Mouse (Mus musculus) testis, adult 2 months (tissue): ENCODE results near the gene Il17f. TPM values are rescaled to one million over a fixed set of nuclear protein-coding genes. Genes with fewer than 3 reads are reported as not detected.

Experiments
- H3K27ac ChIP-seq: fragments of 200-500 bp; 2 replicates; pipeline ENCODE4 v1.5.1; 2012; ENCODE audit warnings: low read depth, low read length; ENCODE audit not compliant: control insufficient read depth, insufficient read depth
- H3K27me3 ChIP-seq: fragments of 200-500 bp; 2 replicates; pipeline ENCODE4 v1.6.1; 2012; ENCODE audit warnings: mild to moderate bottlenecking, low read length, moderate library complexity; ENCODE audit not compliant: control insufficient read depth, insufficient read depth
- H3K36me3 ChIP-seq: fragments of 200-500 bp; 2 replicates; pipeline ENCODE4 v1.6.1; 2012; ENCODE audit warnings: mild to moderate bottlenecking, low read length; ENCODE audit not compliant: control insufficient read depth, insufficient read depth
- H3K4me1 ChIP-seq: fragments of 200-500 bp; 2 replicates; pipeline ENCODE4 v1.6.1; 2012; ENCODE audit warnings: low read length; ENCODE audit not compliant: control insufficient read depth, insufficient read depth
- H3K4me3 ChIP-seq: fragments of 200-500 bp; 2 replicates; pipeline ENCODE4 v1.5.1; 2012; ENCODE audit warnings: low read depth, mild to moderate bottlenecking, low read length, moderate library complexity, mixed read lengths; ENCODE audit not compliant: control insufficient read depth
- CTCF ChIP-seq: fragments of 200-500 bp; IDR thresholded peaks from 2 replicates; pipeline ENCODE4 v1.5.1; 2012; ENCODE audit warnings: low read depth, mild to moderate bottlenecking, inconsistent platforms, low read length, moderate library complexity; ENCODE audit not compliant: control insufficient read depth, insufficient read depth, insufficient replicate concordance
- POLR2A ChIP-seq: fragments of 200-500 bp; IDR thresholded peaks from 2 replicates; pipeline ENCODE4 v1.6.1; 2012; ENCODE audit warnings: low read depth, mild to moderate bottlenecking, inconsistent platforms, low read length, moderate library complexity; ENCODE audit not compliant: control insufficient read depth
- polyA plus RNA-seq: library from polyadenylated mRNA; depleted of rRNA; stranded (reverse); fragments of >200 nt; gene quantifications from 2 replicates; pipeline ENCODE4 v1.2.3, GENCODE M21; 2012

Il17f gene
- polyA plus RNA-seq, 1 experiment = 0.19 TPM

DNA sequence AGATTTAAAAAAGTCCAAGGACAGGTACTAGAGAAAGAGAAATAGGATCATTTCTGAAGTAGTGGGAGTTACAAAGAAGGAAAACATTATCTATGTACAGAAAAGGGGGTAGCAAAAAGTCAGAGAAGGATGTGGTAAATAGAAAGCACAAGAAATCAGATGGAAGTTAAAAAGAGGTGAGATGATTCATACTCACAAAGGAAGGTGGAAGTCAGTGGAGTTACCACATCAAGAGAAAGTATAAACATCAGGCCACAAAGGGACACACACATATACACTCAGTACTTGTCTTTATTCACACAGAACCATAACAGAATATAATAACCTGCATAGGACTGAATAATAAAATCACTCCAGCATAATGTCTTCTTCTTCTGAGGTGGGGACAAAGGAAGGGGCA is 34.6 kb upstream of the Il17f start:
- TF ChIP-seq CTCF = no peak
- TF ChIP-seq POLR2A = no peak
- H3K27ac ChIP-seq = no peak overlapping the region
- no peaks in the 10 kb centered on the region for H3K4me1 ChIP-seq
- no peak overlapping the region for H3K4me3 ChIP-seq
- no peaks in the 10 kb centered on the region for H3K36me3 ChIP-seq
- H3K27me3 ChIP-seq = no peaks in the 10 kb centered on the region

DNA sequence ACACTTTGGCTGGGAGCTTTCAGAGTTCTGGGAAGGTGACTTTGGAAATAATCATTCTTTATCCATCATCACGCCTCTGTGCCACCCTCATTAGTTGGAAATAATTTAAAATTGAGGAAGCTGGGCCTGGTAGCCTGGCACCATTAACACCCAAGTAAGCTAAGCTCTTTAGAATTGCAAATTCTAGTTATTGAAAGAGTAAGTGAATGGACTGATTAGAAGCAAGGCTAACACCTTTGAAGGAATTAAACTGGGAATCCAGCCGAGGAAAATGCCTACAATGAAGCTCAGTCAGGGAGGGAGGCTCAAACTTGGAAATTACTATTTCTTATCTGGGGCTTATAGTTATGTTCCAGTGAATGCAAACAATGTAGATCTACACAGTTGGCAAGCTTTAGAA is 33.5 kb upstream of the Il17f start:
- Histone ChIP-seq H3K27ac (no peak overlapping the region), H3K4me3 (no peak overlapping the region)

DNA sequence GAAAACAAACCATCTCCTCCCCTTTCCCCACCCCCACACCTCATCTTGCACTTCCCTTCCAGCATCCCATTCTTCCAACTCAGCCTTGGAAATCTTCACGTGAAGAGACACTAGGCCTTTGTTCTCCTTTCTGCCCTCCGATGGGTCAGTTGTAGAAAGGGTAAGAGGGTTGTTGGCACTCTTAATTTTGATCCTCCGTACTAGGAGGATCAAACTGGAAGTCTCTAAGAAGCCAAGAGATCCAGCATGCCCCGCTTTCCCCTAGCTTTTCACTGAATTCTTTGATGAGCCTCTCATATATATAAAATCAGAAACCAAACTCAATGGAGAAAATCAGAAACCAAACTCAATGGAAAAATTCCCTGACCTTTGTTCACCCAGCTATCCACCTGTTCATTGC is 33.1 kb upstream of the Il17f start:
- no peaks in the 10 kb centered on the region for H3K36me3 ChIP-seq
- TF ChIP-seq CTCF (no peak), POLR2A (no peak)
- no peaks in the 10 kb centered on the region for H3K27me3 ChIP-seq
- H3K4me3 ChIP-seq = no peak overlapping the region
- H3K4me1 ChIP-seq = no peaks in the 10 kb centered on the region
- H3K27ac ChIP-seq = no peak overlapping the region

More for the DNA sequence above, 33.5 kb upstream of the Il17f start:
- TF ChIP-seq CTCF = no peak
- TF ChIP-seq POLR2A = no peak
- Histone ChIP-seq H3K27me3 (no peaks in the 10 kb centered on the region), H3K4me1 (no peaks in the 10 kb centered on the region), H3K36me3 (no peaks in the 10 kb centered on the region)

DNA sequence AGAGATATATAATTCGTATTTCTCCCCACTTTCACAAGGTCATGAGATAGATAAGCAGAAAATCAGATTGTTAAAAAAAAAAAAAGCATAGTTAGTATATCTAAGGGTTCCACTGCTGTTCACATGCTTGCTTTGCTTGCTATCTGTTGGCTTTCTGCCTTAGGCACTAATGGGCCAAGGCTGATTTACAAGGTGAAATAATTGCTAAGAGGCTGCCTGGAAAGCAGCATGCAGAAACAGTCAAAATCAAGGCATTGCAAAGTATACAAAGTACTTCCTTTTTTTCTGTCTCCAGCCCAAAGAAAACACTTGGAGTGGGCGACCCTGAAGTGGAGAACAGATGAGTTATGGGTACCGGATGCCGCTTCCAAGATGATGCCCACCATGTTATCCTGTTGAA is 30.5 kb upstream of the Il17f start:
- Histone ChIP-seq H3K4me1 (no peaks in the 10 kb centered on the region), H3K27ac (no peak overlapping the region; the same call in 1 of the 2 replicates), H3K36me3 (no peaks in the 10 kb centered on the region), H3K4me3 (no peak overlapping the region), H3K27me3 (no peaks in the 10 kb centered on the region)
- TF ChIP-seq POLR2A = no peak
- TF ChIP-seq CTCF = no peak

DNA sequence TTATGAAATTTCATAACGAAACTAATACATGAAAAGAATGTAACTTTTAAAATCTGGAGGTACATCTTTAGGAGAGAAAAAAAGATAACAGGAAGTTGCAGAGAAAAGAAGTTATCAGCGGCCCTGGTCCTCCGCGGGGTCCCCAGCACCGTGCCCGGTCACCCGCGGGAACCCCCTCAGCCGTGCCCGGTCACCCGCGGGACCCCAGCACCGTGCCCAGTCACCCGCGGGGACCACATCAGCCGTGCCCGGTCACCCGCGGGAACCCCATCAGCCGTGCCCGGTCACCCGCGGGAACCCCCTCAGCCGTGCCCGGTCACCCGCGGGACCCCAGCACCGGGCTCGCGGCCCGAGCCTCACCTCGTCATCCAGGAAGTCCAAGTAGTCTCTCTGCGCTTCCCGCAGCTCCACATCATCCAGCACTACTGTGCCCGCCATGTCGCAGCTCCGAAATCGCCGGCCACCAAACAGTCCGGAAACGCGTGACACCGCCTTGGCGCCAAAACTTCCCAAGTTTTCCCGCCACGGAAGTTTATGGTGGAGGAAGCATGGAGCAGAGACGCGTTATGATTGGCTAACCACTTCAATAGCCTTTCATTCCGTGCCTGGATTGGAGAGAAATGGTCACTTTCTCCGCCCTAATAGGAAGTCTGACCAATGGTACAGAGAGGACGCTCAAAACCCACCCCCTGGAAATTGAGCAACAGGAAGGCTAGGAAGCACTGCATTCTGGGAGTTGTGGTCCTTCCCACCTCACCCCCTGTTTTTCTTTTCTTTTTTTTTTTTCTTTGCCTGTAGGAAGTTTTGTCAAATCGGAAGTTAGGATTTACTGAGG is 29.6 kb upstream of the Il17f start, which contains the start of gene Mcm3:
Mcm3 (minus strand) TSS at position 542 of the 835 bp plus-strand sequence.
- Histone ChIP-seq H3K36me3 (no peaks in the 10 kb centered on the region), H3K4me3 (peak within 1 kb of the TSS; percentile 99), H3K27ac (peak within 1 kb of the TSS; percentile 34; the same call in 1 of the 2 replicates), H3K4me1 (no peaks in the 10 kb centered on the region), H3K27me3 (no peaks in the 10 kb centered on the region)
- TF ChIP-seq CTCF (no peak), POLR2A (0 out of 2 replicates have a peak, but pooled peaks have one; percentile 21)

DNA sequence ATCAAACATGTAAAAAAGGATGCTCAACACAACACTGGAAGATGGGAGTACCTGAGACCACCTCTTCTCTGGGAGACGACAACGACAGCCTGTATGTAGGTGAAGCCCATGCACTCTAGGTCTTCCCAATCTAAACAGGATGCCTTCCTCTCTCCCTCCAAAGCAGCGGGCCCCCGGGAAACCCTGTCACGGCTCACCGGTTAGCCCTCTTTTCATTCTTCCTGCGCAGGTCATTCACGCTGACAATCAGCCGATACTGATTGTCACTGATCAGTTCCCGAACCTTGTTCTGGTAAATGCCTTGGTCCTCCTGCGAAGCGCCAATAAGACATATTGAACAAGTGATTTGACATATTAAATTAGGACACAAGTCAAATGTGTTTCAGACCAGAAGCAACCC is 27.2 kb upstream of the Il17f start:
- Histone ChIP-seq H3K36me3 (no peaks in the 10 kb centered on the region; the same call in 1 of the 2 replicates), H3K27me3 (no peaks in the 10 kb centered on the region), H3K4me1 (no peaks in the 10 kb centered on the region), H3K27ac (no peak overlapping the region), H3K4me3 (no peak overlapping the region)
- no peak for TF ChIP-seq POLR2A
- TF ChIP-seq CTCF = no peak

DNA sequence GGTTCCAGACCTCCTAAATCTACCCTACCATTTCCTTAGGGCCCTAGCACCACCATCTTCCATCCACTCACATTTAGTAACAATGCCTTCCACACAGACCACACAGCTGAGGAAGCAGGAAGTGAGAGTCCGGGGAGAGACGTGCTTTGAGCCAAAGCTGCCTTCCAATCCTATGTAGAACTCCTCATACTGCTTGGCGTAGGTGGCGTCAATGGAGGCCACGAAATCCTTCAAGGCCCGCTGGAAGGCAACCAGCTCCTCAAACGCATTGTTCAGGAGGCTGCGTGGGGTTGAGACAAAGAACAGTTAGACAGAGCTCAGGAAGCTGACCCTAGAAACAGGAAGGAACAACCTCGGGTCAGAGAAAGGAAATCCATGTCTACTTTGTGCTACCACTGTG is 26.8 kb upstream of the Il17f start:
- no peak overlapping the region for H3K27ac ChIP-seq

More for the DNA sequence above, 26.8 kb upstream of the Il17f start:
- H3K4me1 ChIP-seq = no peaks in the 10 kb centered on the region
- H3K4me3 ChIP-seq = no peak overlapping the region
- H3K27me3 ChIP-seq = no peaks in the 10 kb centered on the region
- TF ChIP-seq CTCF = no peak
- TF ChIP-seq POLR2A = no peak
- H3K36me3 ChIP-seq = peaks cover 1% of the 10 kb centered on the region
